Mouse (Mus musculus) spleen, adult 2 months (tissue): ENCODE data around the gene Hoxa3.

Experiments used
- CTCF ChIP-seq: fragments of 200-500 bp; IDR thresholded peaks from 2 replicates; pipeline ENCODE4 v1.5.1; 2011; ENCODE audit warnings: mild to moderate bottlenecking, inconsistent platforms; ENCODE audit not compliant: insufficient read depth, insufficient read length, insufficient replicate concordance; ENCODE audit errors: extremely low read depth
- POLR2A ChIP-seq: fragments of 200-500 bp; IDR thresholded peaks from 2 replicates; pipeline ENCODE4 v1.6.1; 2011; ENCODE audit warnings: low read depth, low read length, inconsistent platforms

DNA sequence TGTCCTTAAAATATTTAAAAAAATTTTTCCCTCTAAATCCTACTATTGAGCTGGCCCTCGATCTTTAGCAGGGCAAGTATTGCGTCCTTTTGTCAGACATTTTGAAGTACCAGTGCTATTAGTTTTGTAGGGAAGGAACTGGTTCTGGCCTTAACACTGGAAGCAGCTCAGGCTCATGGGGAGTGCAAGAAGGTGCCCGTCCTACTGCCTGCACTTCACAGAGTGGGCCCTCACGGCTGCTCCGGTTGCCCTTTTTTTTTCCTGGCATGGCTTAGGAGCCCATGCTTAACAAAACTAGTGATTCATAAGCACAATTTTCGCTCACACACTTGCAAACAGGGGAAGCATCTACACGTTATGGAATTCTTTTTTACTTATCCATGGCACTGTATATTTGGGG, 25.8 kb upstream of the Hoxa3 start:
- TF ChIP-seq CTCF: no peak
- no peak for TF ChIP-seq POLR2A
